8 mouse cellular contexts compared by ENCODE assay signal in the genomic region with DNA sequence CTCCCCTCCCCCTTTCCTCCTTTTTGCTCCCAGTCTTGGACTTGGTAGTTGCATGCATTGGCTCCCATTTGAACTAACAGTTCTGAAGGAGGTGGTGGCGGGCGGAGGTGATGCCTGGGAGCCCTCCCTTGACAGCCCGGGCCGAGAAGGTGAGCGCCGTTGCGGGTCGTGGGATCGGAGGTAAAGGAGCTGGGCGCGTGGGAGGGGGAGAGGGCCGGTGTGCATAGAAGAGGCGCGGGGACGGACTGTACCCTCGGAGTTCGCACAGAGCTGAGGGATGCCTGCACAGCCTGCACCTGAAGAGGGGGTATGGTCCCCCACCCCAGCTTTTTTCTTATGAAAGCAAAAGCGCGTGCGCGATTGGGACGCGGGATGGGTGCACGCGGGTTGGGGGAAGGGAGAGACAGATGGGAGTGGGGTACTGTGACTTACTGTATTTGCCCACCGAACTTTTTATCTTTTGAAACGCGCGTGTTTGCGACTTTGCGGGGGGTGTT. TPM values are rescaled to one million over a fixed set of nuclear protein-coding genes. Genes with fewer than 3 reads are reported as not detected.
A peak's percentile ranks its signal among the peaks of the same experiment; 100 is the strongest.
DNase-seq lines count a peak whose midpoint lies in the region; ATAC-seq and TF ChIP-seq lines count a peak whose summit lies in the region.

No protein-coding gene starts in this region.

- no peak for TF ChIP-seq CTCF in E14TG2a.4 (conservative IDR thresholded peaks at IDR 0.05; ENCODE audit: low read length)

- peaks cover 27% of the 10 kb centered on the region for H3K4me1 ChIP-seq in E14TG2a.4 (replicated peaks; ENCODE audit: low read depth, low read length)
- H3K4me1 ChIP-seq in embryonic facial prominence, embryonic 12.5 days = no peaks in the 10 kb centered on the region
- H3K4me1 ChIP-seq in hindbrain, embryonic 12.5 days = peaks cover 12% of the 10 kb centered on the region; the same call in 1 of the 2 replicates
- H3K4me1 ChIP-seq in liver, embryonic 12.5 days = peaks cover 22% of the 10 kb centered on the region
- no peaks in the 10 kb centered on the region for H3K4me1 ChIP-seq in neural tube, embryonic 11.5 days (ENCODE audit: control insufficient read depth, insufficient read depth, low read length)

- 24% methylated on average over 31 of the region's 31 CpGs for WGBS in embryonic facial prominence, embryonic 12.5 days
- WGBS in hindbrain, embryonic 12.5 days = 26% methylated on average over 31 of the region's 31 CpGs
- 18% methylated on average over 30 of the region's 31 CpGs for WGBS in liver, embryonic 12.5 days (ENCODE audit: insufficient replicate concordance)
- 24% methylated on average over 31 of the region's 31 CpGs for WGBS in neural tube, embryonic 11.5 days

- peak; percentile 72 for DNase-seq in cerebellum, adult 9-10 months
- DNase-seq in cerebellum, adult 9-11 months = no peak
- peak; percentile 48 for DNase-seq in neural tube, embryonic 11.5 days (ENCODE audit: low spot score)
- no peak for DNase-seq in natural killer cell, adult 2 months (ENCODE audit: low spot score in 2 of 2)

- H3K4me3 ChIP-seq in E14TG2a.4 (replicated peaks; ENCODE audit: low read length) = peak overlapping the region; percentile 87
- H3K4me3 ChIP-seq in embryonic facial prominence, embryonic 12.5 days = peak overlapping the region; percentile 55
- H3K4me3 ChIP-seq in hindbrain, embryonic 12.5 days = peak overlapping the region; percentile 53
- H3K4me3 ChIP-seq in liver, embryonic 12.5 days = peak overlapping the region; percentile 76
- H3K4me3 ChIP-seq in neural tube, embryonic 11.5 days (ENCODE audit: low read depth, low read length) = peak overlapping the region; percentile 60

- peak overlapping the region; percentile 62 for H3K9ac ChIP-seq in embryonic facial prominence, embryonic 12.5 days
- H3K9ac ChIP-seq in hindbrain, embryonic 12.5 days = peak overlapping the region; percentile 75
- H3K9ac ChIP-seq in liver, embryonic 12.5 days = peak overlapping the region; percentile 84
- H3K9ac ChIP-seq in neural tube, embryonic 11.5 days (ENCODE audit: low read length) = peak overlapping the region; percentile 66

- H3K4me2 ChIP-seq in embryonic facial prominence, embryonic 12.5 days (replicated peaks) = peak overlapping the region; percentile 54
- H3K4me2 ChIP-seq in hindbrain, embryonic 12.5 days (replicated peaks) = peak overlapping the region; percentile 60
- H3K4me2 ChIP-seq in liver, embryonic 12.5 days = peak overlapping the region; percentile 72
- H3K4me2 ChIP-seq in neural tube, embryonic 11.5 days (ENCODE audit: low read depth) = peak overlapping the region; percentile 60; the same call in 1 of the 2 replicates

- peak; percentile 53 for ATAC-seq in embryonic facial prominence, embryonic 12.5 days (ENCODE audit: insufficient number of reproducible peaks, insufficient read depth, low FRiP score, low TSS enrichment)
- peak; percentile 74 for ATAC-seq in hindbrain, embryonic 12.5 days (ENCODE audit: low FRiP score)
- peak; percentile 15 for ATAC-seq in liver, embryonic 12.5 days
- ATAC-seq in neural tube, embryonic 11.5 days (ENCODE audit: insufficient read depth, low FRiP score, low TSS enrichment) = peak; percentile 58

- peaks cover 48% of the 10 kb centered on the region for H3K36me3 ChIP-seq in E14TG2a.4 (ENCODE audit: insufficient read depth, low read length)
- 0 out of 2 replicates have a peak, but pooled peaks cover 10% of the 10 kb centered on the region for H3K36me3 ChIP-seq in embryonic facial prominence, embryonic 12.5 days
- no peaks in the 10 kb centered on the region; the same call in 1 of the 2 replicates for H3K36me3 ChIP-seq in hindbrain, embryonic 12.5 days
- H3K36me3 ChIP-seq in liver, embryonic 12.5 days = peaks cover 51% of the 10 kb centered on the region
- no peaks in the 10 kb centered on the region; the same call in 1 of the 2 replicates for H3K36me3 ChIP-seq in neural tube, embryonic 11.5 days (ENCODE audit: control insufficient read depth, insufficient read depth, low read length)

- peak overlapping the region; percentile 87 for H3K27ac ChIP-seq in embryonic facial prominence, embryonic 12.5 days
- H3K27ac ChIP-seq in hindbrain, embryonic 12.5 days = peak overlapping the region; percentile 93
- H3K27ac ChIP-seq in liver, embryonic 12.5 days = peak overlapping the region; percentile 87
- H3K27ac ChIP-seq in neural tube, embryonic 11.5 days (ENCODE audit: low read depth, low read length) = peak overlapping the region; percentile 70

- H3K27me3 ChIP-seq in E14TG2a.4 (ENCODE audit: insufficient read depth, low read length) = no peaks in the 10 kb centered on the region
- no peaks in the 10 kb centered on the region for H3K27me3 ChIP-seq in embryonic facial prominence, embryonic 12.5 days
- H3K27me3 ChIP-seq in hindbrain, embryonic 12.5 days = no peaks in the 10 kb centered on the region
- H3K27me3 ChIP-seq in liver, embryonic 12.5 days (replicated peaks) = no peaks in the 10 kb centered on the region
- no peaks in the 10 kb centered on the region for H3K27me3 ChIP-seq in neural tube, embryonic 11.5 days (ENCODE audit: control insufficient read depth, insufficient read depth, low read length)

- H3K9me3 ChIP-seq in E14TG2a.4 (ENCODE audit: low read length) = no peaks in the 10 kb centered on the region
- no peaks in the 10 kb centered on the region for H3K9me3 ChIP-seq in embryonic facial prominence, embryonic 12.5 days
- H3K9me3 ChIP-seq in hindbrain, embryonic 12.5 days (replicated peaks) = no peaks in the 10 kb centered on the region
- no peaks in the 10 kb centered on the region for H3K9me3 ChIP-seq in liver, embryonic 12.5 days (replicated peaks)
- H3K9me3 ChIP-seq in neural tube, embryonic 11.5 days (ENCODE audit: control insufficient read depth, low read length) = no peaks in the 10 kb centered on the region

RNA-seq across cellular contexts. Expression of a gene that starts 0.5 kb away (rescaled TPM):
- 207 and 208 TPM in 2 replicates for polyA plus RNA-seq in embryonic facial prominence, embryonic 12.5 days (2016; fragmentation: Nextera tagmentation; extraction: Ambion mirVana)
- 192 and 201 TPM in 2 replicates for polyA plus RNA-seq in hindbrain, embryonic 12.5 days (2016; fragmentation: Nextera tagmentation; extraction: Ambion mirVana)
- 167 and 174 TPM in 2 replicates for polyA plus RNA-seq in liver, embryonic 12.5 days (2016; fragmentation: Nextera tagmentation; extraction: Ambion mirVana)
- 188 and 191 TPM in 2 replicates for polyA plus RNA-seq in neural tube, embryonic 11.5 days (2014; fragmentation: Nextera tagmentation; extraction: Ambion mirVana)

RNA-seq across cellular contexts. Expression of a gene that starts 0.6 kb away (rescaled TPM):
- 76.5 and 77.7 TPM in 2 replicates for polyA plus RNA-seq in embryonic facial prominence, embryonic 12.5 days (2016; fragmentation: Nextera tagmentation; extraction: Ambion mirVana)
- 74.4 and 74.9 TPM in 2 replicates for polyA plus RNA-seq in hindbrain, embryonic 12.5 days (2016; fragmentation: Nextera tagmentation; extraction: Ambion mirVana)
- 47.5 and 49.6 TPM in 2 replicates for polyA plus RNA-seq in liver, embryonic 12.5 days (2016; fragmentation: Nextera tagmentation; extraction: Ambion mirVana)
- 75.9 and 76.0 TPM in 2 replicates for polyA plus RNA-seq in neural tube, embryonic 11.5 days (2014; fragmentation: Nextera tagmentation; extraction: Ambion mirVana)

RNA-seq across cellular contexts. Expression of a gene that starts 40.2 kb away (rescaled TPM):
- 249 and 252 TPM in 2 replicates for polyA plus RNA-seq in embryonic facial prominence, embryonic 12.5 days (2016; fragmentation: Nextera tagmentation; extraction: Ambion mirVana)
- polyA plus RNA-seq in hindbrain, embryonic 12.5 days (2016; fragmentation: Nextera tagmentation; extraction: Ambion mirVana) = 369 and 378 TPM in 2 replicates
- 170 and 172 TPM in 2 replicates for polyA plus RNA-seq in liver, embryonic 12.5 days (2016; fragmentation: Nextera tagmentation; extraction: Ambion mirVana)
- polyA plus RNA-seq in neural tube, embryonic 11.5 days (2014; fragmentation: Nextera tagmentation; extraction: Ambion mirVana) = 324 and 355 TPM in 2 replicates

Comparison
In these comparisons a context has a peak if more than half of its experiments do, and no peak if none do; other contexts are left out.
1. DNase-seq: peak in cerebellum, adult 9-10 months (single experiment) and neural tube, embryonic 11.5 days (single experiment); none in cerebellum, adult 9-11 months (single experiment) and natural killer cell, adult 2 months (0 of 2).
2. ATAC-seq: peak in every context shown above with its lines; median percentile 74 in hindbrain, embryonic 12.5 days; 58 in neural tube, embryonic 11.5 days; 53 in embryonic facial prominence, embryonic 12.5 days; 15 in liver, embryonic 12.5 days.
3. Peak in every context shown above with its lines, with median percentiles within 50 percentile points of each other: H3K4me3 ChIP-seq, H3K27ac ChIP-seq, H3K4me2 ChIP-seq and H3K9ac ChIP-seq.